Mouse (Mus musculus) gastrocnemius, postnatal 10 days (tissue): Measurements from ENCODE around the gene Maats1. TPM values are rescaled to one million over a fixed set of nuclear protein-coding genes. Genes with fewer than 3 reads are reported as not detected.

ENCODE experiments used
- total RNA-seq, 2 experiments: library from RNA; stranded (reverse); gene quantifications; 2 replicates each; pipeline ENCODE4 v1.2.3; 2021

Gene Maats1
- total RNA-seq, 2 experiments from 2014 or later: 0.11 TPM; not detected in 1

Other genes with a start within 250 kb of the Maats1 start
- gene Nr1i2, start 47.3 kb downstream of the Maats1 start, total RNA-seq: not detected
- gene Cox17, start 4.8 kb upstream of the Maats1 start, total RNA-seq: 100 to 1,000 TPM; 127 to 139 TPM
- gene Gm21987, start 4.9 kb upstream of the Maats1 start, total RNA-seq: not detected
- 10 to 100 TPM; 56.0 to 67.3 TPM for gene Popdc2, start 20.1 kb upstream of the Maats1 start, total RNA-seq
- gene Pla1a, start 91.0 kb upstream of the Maats1 start, total RNA-seq: 1 to 10 TPM; 1.4 to 1.6 TPM
- 10 to 100 TPM; 32.4 to 33.1 TPM for gene Adprh, start 110.6 kb upstream of the Maats1 start, total RNA-seq
- under 1 TPM; 0.23 to 0.36 TPM for gene Cd80, start 113.4 kb upstream of the Maats1 start, total RNA-seq
- gene Timmdc1, start 180.5 kb upstream of the Maats1 start, total RNA-seq: 10 to 100 TPM; 34.8 to 41.2 TPM
- 10 to 100 TPM in 1 of 2 experiments, 1 to 10 TPM in 1; 9.3 to 12.1 TPM for gene Poglut1, start 208.1 kb upstream of the Maats1 start, total RNA-seq
- 10 to 100 TPM; 22.9 to 35.5 TPM for gene Tmem39a, start 216.6 kb upstream of the Maats1 start, total RNA-seq